Mouse (Mus musculus) forelimb bud, embryonic 11.5 days (tissue): ENCODE data around the gene Dnajc22.
"Not testable (repeated sequence)": the region's sequence is repeated elsewhere in the genome, so short reads cannot be mapped to it uniquely, and the experiment has no call there.

ENCODE experiments used
- DNase-seq: peaks from one replicate; pipeline ENCODE4 v3.0.0-alpha.2; 2012; ENCODE audit warnings: low read depth, low spot score

The Dnajc22 gene

GRCm38 (mm10) chr15:99092870-99093269 is at the start of gene Dnajc22:
TSS of gene Dnajc22 (plus strand) at chr15:99093170.
- no peak for DNase-seq

GRCm38 (mm10) chr15:99044854-99045253 is 48.1 kb upstream of the Dnajc22 start:
- no peak for DNase-seq

GRCm38 (mm10) chr15:99045734-99046133 is 47.2 kb upstream of the Dnajc22 start:
- DNase-seq, result not testable (repeated sequence)

- peak; percentile 78 for DNase-seq
Measured at GRCm38 (mm10) chr15:99049473-99050253, 43.3 kb upstream of the Dnajc22 start.

- DNase-seq, result no peak
Measured at GRCm38 (mm10) chr15:99053373-99053772, 39.6 kb upstream of the Dnajc22 start.

- DNase-seq, result no peak
Measured at GRCm38 (mm10) chr15:99055040-99055439, 37.9 kb upstream of the Dnajc22 start, which contains the start of gene Prph. TSS of gene Prph (plus strand) at chr15:99055174.

- DNase-seq, result no peak
Measured at GRCm38 (mm10) chr15:99055511-99055961, 37.4 kb upstream of the Dnajc22 start.

GRCm38 (mm10) chr15:99056332-99056731 is 36.6 kb upstream of the Dnajc22 start:
- peak; percentile 59 for DNase-seq

GRCm38 (mm10) chr15:99065557-99066165 is 27.3 kb upstream of the Dnajc22 start:
- no peak for DNase-seq

GRCm38 (mm10) chr15:99071988-99072387 is 21.0 kb upstream of the Dnajc22 start:
- no peak for DNase-seq

- no peak for DNase-seq
Measured at GRCm38 (mm10) chr15:99074019-99074599, 18.9 kb upstream of the Dnajc22 start, which contains the start of gene Troap. TSS of gene Troap (plus strand) at chr15:99074575.

- DNase-seq, result peak; percentile 98
Measured at GRCm38 (mm10) chr15:99074600-99075333, 18.2 kb upstream of the Dnajc22 start.

GRCm38 (mm10) chr15:99076011-99076410 is 17.0 kb upstream of the Dnajc22 start:
- DNase-seq, result not testable (repeated sequence)

- DNase-seq, result no peak
Measured at GRCm38 (mm10) chr15:99078181-99078910, 14.6 kb upstream of the Dnajc22 start.

GRCm38 (mm10) chr15:99079804-99080203 is 13.2 kb upstream of the Dnajc22 start:
- no peak for DNase-seq

GRCm38 (mm10) chr15:99082322-99082721 is 10.6 kb upstream of the Dnajc22 start:
- no peak for DNase-seq

GRCm38 (mm10) chr15:99082840-99083239 is 10.1 kb upstream of the Dnajc22 start:
- no peak for DNase-seq

- DNase-seq, result no peak
Measured at GRCm38 (mm10) chr15:99083258-99083657, 9.7 kb upstream of the Dnajc22 start.

GRCm38 (mm10) chr15:99083867-99084557 is 9.0 kb upstream of the Dnajc22 start:
- no peak for DNase-seq

GRCm38 (mm10) chr15:99084618-99085017 is 8.4 kb upstream of the Dnajc22 start:
- DNase-seq, result no peak
